Mouse (Mus musculus) retina, postnatal 1 day (tissue): Measurements from ENCODE around the gene Ubqln1.
"Not testable (repeated sequence)": the region's sequence is repeated elsewhere in the genome, so short reads cannot be mapped to it uniquely, and the experiment has no call there.

Experiments used
- DNase-seq: peaks from one replicate; pipeline ENCODE4 v3.0.0-alpha.2; 2012

The Ubqln1 gene

DNA sequence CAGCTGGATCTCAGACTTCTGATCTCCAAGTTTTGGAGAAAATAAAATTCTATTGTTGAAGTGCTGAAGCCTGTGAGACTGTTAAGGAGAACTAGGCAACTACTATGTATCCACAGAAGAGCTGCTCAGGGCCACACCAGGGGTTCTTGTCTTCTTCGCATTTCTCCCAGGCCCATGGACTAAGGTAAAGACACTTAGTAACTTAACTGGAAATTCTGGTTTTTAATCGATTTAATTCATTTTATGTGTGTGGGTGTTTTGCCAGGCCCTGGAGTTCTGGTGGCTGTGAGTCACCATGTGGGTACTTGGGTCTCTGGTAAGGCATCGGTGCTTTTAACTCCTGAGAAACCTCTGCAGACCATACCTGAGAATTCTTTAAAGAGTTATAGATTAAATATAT, 65.8 kb downstream of the Ubqln1 start:
- no peak for DNase-seq

DNA sequence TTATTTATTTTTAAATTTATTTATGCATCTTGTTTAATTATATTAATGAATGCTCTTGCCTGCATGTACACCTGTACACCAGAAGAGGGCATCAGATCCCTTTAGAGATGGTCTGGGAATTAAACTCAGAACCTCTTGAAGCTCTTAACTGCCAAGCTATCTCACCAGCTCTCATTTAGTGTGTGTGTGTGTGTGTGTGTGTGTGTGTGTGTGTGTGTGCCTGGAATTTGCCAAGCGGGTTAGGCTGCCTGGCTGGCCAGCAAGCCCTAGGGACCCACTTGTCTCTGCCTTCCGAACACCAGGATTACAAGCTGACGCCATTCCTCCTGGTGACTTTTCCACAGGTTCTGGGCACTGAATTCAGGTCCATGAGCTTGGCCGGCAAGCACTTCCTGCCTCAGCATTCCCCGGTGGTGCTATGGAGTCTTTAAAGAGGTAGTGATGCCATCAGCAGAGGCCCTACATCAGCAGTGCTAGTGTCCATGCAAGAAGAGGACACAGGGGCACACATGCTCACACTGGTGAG, 66.4 kb downstream of the Ubqln1 start:
- peak; percentile 82 for DNase-seq

- peak; percentile 92 for DNase-seq
Measured at GRCm38 (mm10) chr13:58148256-58148831, 67.1 kb downstream of the Ubqln1 start.

DNA sequence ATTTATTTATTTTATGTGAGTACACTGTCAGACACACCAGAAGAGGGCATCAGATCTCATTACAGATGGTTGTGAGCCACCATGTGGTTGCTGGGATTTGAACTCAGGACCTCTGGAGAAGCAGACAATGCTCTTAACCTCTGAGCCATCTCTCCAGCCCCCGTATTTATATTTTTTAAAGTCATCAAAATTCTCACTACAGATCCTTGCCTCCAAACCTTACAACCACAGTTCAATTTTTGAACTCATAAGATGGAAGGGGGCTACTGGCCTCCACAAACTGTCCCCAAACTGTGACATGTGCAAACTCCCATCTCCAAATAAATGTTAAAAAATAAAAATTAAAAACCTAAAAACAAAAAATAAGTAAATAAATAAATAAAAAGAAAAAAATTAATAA, 67.7 kb downstream of the Ubqln1 start:
- no peak for DNase-seq

DNA sequence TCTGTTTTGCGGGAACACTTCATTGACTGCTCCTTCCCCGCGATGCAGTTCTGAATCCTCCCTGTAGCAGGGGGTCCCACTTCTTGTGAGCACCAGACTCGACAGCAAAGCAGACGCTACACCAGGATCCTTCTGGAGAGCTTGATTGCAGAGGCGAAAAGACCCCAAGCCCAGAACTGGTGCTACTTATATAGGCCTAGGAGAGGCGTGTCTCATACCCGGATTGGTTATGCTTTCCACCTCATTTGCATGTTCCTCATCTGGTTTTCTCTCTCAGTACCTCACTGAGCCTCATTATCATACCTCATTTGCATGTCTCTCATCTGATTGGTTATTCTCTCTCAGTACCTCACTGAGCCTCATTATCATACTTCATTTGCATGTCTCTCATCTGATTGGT, 68.8 kb downstream of the Ubqln1 start:
- not testable (repeated sequence) for DNase-seq

- DNase-seq, result no peak
Measured at GRCm38 (mm10) chr13:58131692-58132091, 83.8 kb downstream of the Ubqln1 start.

GRCm38 (mm10) chr13:58129687-58130246, 85.7 kb downstream of the Ubqln1 start:
- no peak for DNase-seq

- peak; percentile 98 for DNase-seq
Measured at GRCm38 (mm10) chr13:58128768-58129671, 86.4 kb downstream of the Ubqln1 start.

DNA sequence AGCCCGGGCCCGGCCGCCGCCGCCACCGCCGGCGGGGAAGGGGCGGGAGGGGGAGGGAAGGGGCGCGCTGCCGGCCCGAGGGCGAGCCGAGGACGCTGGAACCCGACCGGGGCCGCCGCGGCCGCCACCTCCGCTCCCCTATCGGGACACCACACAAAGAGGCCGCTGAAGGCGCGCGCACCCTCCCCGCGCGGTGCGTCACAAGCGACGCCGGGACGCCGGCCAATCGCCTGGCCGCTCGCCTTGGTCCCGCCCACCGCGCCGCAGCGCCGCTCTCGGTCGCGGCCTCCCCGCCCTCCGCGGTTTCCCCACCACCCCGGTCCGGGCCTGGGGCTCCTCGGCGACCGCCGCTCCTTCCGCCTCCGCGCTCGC, 87.1 kb downstream of the Ubqln1 start, which contains the start of gene Hnrnpa0:
Gene Hnrnpa0 (minus strand): TSS at position 161 of the 372 bp plus-strand sequence.
- peak; percentile 96 for DNase-seq

- peak; percentile 74 for DNase-seq
Measured at GRCm38 (mm10) chr13:58127766-58128361, 87.6 kb downstream of the Ubqln1 start.

GRCm38 (mm10) chr13:58126862-58127765, 88.3 kb downstream of the Ubqln1 start:
- DNase-seq, result no peak
